Mouse (Mus musculus) layer of hippocampus, adult 18-20 months (tissue): Measurements from ENCODE around the gene Otp. TPM values are rescaled to one million over a fixed set of nuclear protein-coding genes. Genes with fewer than 3 reads are reported as not detected.

Experiments used
- total RNA-seq, 2 experiments: library from RNA; stranded (reverse); gene quantifications; 2 replicates each; pipeline ENCODE4 v1.2.3; 2021

The Otp gene
- total RNA-seq, 2 experiments from 2014 or later = not detected

Other genes starting within 250 kb of the Otp start
- gene Tbca, start 86.7 kb upstream of the Otp start, total RNA-seq = 100 to 1,000 TPM; 147 to 151 TPM
- 10 to 100 TPM; 22.3 to 25.2 TPM for gene Wdr41, start 100.7 kb downstream of the Otp start, total RNA-seq